Mouse (Mus musculus) mouse trophoblast stem cell (cell line): ENCODE results near the gene 2010111I01Rik.
"Not testable (repeated sequence)": the region's sequence is repeated elsewhere in the genome, so short reads cannot be mapped to it uniquely, and the experiment has no call there.

ENCODE experiments used
- in situ Hi-C, 2 experiments: fragments of 300-500 bp; cut with MseI, MboI; formaldehyde crosslinking; loops; 2 replicates in 1 of 2; 3 replicates in 1 of 2; pipeline ENCODE4 v1.15.1; 2025

2010111I01Rik gene

DNA sequence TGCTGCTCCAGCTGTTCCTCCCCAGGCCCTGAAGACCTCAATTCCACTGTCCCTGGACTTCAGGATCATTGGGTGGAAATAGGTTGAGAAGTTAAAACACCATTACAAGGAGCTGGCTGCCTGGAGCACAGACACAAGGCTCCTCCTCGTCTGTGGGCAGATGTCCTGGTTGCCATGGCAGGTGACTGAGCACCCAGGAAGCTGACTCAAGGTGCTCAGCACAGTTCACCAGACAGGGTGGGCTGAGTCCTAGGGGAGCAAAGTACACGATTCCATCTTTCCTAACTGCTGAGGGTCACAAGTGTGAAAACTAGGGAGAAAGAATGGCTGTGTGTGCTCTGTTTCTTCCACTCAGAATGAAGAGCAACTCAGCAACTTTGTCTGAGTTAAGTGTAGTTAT, 346.5 kb downstream of the 2010111I01Rik start:
- in situ Hi-C loops: no loop called here

DNA sequence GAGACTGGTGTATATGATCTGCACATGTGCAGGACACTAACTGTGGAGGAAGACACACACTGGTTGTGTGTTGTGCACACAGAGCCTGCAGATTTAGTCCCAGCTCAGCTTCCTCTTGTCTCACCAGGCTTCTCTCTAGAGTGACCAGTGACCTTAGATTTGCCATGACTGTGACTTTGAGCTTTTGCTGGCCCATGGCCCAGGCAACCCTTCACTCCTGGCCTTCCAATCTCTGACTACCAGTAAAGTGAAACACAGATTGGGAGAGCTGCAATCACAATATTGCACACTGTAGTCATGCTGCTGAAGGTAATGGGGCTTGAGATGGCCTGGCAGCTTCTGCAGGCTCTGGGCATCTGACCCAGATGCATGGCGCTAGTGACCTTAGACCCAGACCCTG, 348.6 kb downstream of the 2010111I01Rik start:
- in situ Hi-C loops: no loop called here

DNA sequence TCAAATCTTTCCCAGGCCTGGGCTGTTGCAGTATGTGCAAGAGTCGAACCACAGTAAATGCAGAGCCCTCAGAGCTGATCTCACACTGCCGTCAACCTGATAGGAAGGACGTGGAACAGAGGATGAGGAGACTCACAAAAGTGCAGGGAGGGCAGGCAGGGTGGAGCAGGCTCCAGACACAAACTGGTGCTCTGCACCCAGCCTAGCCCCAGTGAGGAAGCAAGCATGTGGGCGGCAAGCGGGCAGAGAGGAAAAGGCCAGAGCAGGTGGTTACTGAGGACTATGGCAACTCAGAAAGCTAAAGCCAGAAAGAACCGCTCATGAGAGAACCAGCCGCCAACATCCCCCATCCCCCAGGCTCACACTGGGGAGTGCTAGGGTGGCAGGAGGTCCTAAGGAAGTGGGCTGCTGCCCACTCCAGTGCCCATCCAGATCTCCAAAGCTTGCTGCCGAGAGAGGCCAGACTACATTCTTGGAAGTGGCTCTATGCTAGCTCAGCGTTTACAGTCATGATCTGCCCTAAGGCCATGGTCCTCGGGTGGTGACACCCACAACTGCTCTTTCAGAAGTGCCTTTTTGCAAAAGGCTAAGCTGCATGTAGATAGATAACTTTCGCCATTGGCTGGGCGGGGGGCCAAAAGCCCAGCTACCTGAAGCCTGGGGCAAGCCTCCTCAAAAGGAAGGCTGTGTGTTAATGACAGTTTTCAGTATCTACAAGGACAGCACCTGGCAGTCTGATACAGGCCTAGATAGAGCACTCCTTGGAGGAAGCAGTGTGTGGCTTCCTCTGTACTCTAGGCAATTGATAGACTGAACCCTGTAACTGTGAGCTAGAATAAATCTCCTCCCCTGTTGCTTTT, 349.3 kb downstream of the 2010111I01Rik start:
- in situ Hi-C loops: no loop called here

DNA sequence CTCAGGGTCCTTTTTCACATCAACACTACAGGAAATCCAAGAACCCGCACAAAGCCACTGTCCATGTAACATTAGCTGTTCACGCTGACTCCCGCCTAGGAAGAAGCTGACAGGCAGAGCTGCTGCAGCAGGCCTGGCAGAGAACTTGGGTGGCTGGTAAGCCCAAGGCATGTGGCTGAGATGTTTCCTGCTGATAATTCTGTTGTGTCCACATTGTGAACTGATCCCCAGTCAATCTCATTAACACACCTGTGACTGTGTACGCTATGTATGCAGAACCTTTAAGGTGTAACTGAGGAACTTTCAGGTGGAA, 349.9 kb downstream of the 2010111I01Rik start:
- in situ Hi-C loops: no loop called here

DNA sequence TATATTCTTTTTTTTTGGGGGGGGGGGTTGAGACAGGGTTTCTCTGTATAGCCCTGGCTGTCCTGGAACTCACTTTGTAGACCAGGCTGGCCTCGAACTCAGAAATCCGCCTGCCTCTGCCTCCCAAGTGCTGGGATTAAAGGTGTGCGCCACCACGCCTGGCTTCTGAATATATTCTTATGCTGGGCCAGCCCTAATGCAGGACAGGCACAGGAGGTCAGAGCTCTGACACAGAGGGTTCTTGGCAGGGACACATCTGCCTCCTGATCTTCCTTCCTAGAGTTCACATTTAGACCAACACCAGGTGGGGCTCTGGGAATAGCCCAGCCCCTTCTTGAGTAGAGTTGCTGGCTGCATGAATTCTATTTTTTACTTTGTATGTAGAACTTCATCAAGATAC, 350.4 kb downstream of the 2010111I01Rik start:
- in situ Hi-C loops: not testable (repeated sequence)

DNA sequence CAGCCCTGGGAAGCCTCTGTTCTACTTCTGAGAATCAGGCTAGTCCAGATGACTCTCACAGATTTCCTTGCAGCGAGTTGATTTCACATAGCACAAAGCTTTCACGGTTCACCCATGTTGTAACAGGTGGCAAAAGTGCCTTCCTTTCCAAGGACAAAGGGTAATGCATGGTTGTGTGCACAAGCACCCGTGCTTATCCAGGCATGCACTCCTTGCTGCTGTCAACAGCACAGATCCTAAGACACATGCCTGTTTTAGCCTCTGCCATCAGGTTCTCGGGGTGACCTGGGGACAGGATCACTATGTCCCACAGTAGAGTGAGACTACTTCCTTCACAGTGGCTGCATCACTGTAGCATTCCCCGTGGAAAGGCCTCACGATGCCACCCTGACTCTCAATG, 351.1 kb downstream of the 2010111I01Rik start:
- in situ Hi-C loops: no loop called here

DNA sequence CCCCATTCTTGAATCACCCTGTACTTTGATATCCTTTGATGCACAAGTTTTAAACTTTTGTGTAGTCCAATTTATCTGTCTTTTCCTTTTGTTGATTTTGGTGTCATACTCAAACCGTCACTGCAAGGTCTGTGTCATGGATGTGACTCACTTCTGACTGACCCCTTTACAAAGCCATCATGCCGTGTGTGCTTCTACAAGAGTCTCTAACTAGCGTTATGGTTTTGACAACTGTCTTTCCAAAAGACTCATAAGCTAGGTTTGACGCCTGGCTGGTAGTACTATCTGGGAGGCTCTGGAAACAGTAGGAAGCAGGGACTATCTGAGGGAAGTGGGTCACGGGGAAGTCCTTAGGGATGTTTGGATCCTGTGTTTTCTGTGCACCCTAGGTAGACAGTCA, 351.7 kb downstream of the 2010111I01Rik start:
- in situ Hi-C loops: no loop called here

DNA sequence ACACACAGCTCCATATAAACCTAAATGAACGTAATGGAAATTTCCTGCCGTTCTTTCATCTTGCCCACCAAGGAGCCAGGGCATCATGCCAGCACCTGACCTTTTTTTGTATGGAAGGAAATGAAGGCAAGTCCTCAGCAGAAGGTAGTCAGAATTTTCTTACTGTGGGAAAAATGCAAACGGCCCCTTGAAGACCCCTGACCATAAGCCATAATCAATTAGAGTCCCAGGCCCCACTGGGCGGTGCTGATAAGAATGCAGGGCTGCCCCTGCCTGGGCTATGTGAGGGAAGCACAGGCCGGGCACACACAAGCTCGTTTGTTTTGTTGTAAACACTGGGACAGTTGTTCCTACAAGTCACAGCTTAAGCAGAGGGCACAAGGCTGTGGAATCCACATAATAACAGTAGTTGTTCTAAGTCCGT, 353.0 kb downstream of the 2010111I01Rik start:
- in situ Hi-C loops: no loop called here

DNA sequence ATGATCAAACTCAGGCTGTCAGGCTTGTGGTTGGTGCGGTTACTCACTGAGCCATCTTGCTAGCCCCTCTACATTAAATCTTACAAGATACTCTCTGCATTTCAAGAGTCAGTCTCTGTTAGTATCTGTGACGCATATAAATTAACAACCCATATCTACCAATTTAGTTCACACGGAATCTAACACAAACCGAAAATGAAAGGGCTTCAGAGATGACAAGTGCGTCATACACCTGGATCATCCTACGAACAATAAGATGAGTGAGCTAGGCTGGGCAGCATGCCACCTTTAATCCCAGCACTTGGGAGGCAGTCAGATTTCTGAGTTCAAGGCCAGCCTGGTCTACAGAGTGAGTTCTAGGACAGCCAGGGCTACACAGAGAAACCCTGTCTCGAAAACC, 355.1 kb downstream of the 2010111I01Rik start:
- in situ Hi-C loops: loop anchor here in 1 of 2 experiments (10.0 kb wide), 1 partner anchor 395 kb away; no protein-coding TSS in a partner anchor

DNA sequence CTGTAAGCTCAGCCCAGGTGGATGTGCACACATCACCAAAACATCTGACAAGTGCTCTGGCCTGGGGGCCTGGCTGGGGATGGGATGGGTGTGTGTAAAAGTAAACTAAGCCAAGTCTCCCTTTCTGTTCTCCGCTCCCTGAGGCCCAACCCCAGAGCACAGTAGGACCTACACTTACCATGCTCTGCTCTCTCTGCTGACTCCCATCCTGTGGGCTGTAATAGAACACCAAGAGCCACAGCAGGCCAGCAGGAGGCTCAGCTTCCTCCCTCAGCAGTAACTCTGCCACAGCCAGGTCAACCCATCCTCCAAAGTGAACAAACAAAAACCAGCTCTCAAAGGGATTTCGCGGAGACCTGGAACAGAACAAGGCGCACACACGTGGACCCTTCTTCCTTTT, 357.0 kb downstream of the 2010111I01Rik start:
- in situ Hi-C loops: loop anchor here in 1 of 2 experiments (10.0 kb wide), 1 partner anchor 397 kb away; no protein-coding TSS in a partner anchor

DNA sequence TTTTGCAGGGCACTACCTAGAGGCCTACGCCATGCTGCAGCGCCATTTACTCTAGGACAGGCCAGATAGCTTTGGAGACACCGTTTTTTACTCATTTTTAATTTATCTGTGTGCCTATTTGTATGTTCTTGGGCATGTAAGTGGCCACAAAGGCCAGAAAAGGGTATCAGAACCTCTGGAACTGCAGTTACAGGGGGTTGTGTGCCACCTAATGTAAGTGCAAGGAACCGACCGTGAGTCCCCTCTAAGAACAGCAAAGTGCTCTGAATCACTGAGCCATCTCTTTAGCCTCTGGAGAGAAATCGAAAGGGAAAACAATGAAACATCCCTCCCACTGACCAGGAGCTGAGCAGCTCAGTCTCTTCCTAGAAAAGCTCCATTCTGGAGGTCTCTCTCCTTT, 358.1 kb downstream of the 2010111I01Rik start:
- in situ Hi-C loops: loop anchor here in 1 of 2 experiments (10.0 kb wide), 1 partner anchor 398 kb away; no protein-coding TSS in a partner anchor

DNA sequence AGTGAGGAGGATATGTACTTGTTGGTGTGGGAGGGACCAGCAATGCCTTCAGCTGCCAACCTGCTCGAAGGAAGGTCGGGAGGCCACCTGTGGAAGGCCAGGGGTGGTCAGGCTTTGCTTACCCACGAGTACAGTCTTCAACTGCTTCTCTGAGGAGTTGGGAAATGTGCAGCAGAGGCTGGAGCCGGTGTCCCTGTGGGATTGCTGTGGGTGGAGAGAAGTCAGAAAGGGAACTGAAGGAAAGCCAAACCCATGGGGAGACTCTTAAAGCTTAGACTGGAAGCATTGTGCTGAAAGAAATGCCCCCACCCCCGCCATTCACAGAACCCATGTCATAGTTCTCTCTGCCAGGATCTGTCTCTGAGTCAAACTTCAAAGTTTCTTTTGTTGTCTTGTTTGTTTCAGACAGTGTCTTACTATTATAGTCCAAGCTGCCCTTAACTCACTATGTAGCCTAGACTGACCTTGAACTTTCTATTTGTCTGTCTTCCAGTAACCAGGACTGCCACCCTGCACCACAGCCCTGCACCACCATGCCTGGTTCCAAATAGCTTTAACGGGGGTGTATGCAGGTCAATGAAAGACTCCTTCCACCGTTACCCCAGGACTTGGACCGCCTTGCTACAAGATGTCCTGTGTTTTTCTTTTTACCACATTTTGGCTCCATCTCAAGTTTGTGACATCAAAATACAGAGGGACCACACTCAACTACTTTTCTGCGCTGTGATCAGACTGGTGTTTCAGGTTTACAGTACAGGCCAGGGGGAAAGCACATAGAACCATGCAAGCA, 358.8 kb downstream of the 2010111I01Rik start:
- in situ Hi-C loops: loop anchor here in 1 of 2 experiments (10.0 kb wide), 1 partner anchor 399 kb away; no protein-coding TSS in a partner anchor

DNA sequence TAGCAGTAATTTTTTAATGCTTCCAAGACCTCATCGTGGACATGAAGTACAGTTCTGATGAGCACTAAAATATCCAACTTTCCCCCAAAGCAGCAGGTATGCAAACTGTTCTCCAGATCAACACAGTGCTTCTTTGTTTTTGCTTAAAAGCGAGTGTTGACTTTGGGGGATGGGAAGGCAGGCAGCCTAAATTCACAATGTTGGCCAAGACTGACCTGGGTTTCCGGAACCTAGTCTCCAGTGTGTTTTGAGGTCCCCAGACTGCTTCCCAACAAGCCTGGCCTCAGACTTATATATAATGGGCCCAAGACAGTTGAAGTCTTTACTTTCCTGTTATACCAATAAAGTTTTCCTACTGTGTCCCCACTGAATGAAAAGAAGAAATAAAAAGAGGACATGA, 359.6 kb downstream of the 2010111I01Rik start:
- in situ Hi-C loops: loop anchor here in 1 of 2 experiments (10.0 kb wide), 1 partner anchor 400 kb away; no protein-coding TSS in a partner anchor

DNA sequence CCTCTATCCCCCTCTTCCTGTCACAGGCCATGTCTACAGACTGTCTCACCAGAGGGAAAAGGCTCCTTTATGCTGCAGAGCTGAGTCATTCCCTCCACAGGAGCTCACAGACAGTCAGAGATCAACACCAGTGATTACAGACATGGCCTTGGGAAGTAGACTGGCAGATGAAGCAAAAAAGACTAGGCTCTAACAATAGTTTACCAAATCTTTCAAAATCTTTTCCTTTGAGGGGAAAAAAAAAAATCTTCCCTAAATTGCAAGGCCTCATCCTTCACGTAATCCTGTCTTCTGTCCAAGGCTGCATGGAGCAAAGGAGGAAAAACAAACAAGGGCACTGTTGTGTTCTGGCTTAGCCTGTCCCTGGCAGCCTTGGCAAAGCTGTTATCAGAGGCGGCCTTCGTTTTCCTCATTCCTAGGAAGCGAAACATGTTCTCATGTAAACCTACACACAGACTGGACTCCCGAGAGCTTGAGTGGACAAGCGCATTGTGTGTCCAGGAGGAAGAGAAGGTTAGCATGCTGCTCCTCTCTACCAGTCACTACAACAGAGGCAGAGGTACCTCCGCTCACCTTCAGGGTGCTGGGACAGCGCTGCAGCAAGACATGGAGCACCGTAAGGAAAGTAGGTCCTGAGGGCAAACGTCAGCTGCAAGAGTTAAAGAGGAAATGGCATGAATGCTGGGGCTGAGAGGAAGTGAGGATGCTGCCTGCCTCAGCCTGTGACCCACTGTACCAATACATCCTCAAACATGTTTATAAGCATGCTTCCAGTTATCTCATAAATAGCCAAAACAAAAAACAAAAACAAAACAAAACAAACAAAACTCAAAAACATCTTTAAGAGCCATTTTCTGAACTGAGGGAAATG, 360.5 kb downstream of the 2010111I01Rik start:
- in situ Hi-C loops: loop anchor here in 1 of 2 experiments (10.0 kb wide), 1 partner anchor 400 kb away; no protein-coding TSS in a partner anchor

DNA sequence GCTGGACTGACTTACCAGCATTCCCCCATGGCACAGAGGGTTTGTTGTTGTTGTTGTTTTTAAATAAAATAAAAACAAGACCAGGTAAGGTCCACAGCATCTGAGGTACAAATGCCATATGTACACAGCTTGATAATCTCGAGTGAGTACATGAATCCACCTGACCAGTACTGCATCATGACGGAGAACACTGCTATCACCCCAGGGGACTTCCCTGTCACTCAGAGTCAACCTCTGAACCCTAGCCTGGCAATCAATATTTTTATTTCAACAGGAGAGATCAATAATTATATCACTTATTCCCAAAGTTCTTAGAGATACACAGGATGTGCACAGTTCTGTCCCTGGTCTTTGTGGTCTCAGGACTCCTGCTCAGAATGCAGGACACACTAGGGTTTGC, 361.3 kb downstream of the 2010111I01Rik start:
- in situ Hi-C loops: loop anchor here in 1 of 2 experiments (10.0 kb wide), 1 partner anchor 401 kb away; no protein-coding TSS in a partner anchor

DNA sequence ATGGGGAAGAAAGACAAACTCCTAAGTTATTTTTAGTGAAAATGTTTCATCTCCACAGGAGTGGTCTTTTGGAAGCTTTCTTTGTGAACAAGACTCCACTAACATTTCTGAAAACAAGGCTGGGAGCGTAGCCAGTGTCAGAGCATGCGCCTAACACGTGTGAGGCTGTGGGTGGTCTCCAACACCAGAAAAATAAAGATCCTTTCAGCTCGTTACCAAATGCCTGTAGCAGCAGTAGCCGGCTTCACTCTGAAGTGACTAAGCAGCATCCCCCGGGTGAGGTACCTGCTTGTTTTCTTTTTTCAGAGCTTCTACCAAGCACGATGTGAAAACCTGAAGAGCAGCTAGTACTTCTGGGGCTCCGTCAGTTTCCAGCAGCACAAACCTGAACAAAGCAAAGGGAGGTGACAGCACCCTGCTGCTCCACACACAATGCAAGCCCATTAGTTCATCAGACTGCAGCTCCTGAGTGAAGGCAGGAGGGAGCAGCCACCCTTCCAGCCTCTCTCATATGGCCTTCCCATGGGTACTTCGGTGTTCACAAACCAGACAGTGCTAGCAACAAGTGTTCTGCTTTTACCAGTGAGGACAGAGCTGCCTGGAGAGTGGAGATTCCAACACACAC, 365.7 kb downstream of the 2010111I01Rik start:
- in situ Hi-C loops: loop anchor here (5.0 kb wide), 2 partner anchors 283 to 403 kb away; no protein-coding TSS in a partner anchor

DNA sequence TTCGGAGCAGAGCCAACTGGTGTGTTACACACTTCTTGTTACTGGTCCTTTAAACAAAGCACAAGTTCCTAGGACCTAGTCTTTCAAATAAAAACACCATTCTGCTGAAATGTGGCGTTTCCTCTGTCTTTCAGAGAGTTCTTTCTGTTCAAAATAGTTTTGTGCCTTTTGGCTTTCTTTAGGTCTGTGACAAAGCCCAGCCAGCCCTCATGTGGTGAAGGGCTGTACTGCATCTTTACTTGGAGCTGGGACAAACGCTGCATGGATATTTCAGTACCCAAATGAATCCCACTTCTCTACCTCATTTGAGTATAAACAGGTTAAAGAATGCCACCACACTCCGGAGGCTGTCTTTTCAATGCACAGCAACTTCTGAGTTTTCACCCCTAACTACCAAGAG, 366.7 kb downstream of the 2010111I01Rik start:
- in situ Hi-C loops: loop anchor here (5.0 kb wide), 2 partner anchors 284 to 404 kb away; no protein-coding TSS in a partner anchor

DNA sequence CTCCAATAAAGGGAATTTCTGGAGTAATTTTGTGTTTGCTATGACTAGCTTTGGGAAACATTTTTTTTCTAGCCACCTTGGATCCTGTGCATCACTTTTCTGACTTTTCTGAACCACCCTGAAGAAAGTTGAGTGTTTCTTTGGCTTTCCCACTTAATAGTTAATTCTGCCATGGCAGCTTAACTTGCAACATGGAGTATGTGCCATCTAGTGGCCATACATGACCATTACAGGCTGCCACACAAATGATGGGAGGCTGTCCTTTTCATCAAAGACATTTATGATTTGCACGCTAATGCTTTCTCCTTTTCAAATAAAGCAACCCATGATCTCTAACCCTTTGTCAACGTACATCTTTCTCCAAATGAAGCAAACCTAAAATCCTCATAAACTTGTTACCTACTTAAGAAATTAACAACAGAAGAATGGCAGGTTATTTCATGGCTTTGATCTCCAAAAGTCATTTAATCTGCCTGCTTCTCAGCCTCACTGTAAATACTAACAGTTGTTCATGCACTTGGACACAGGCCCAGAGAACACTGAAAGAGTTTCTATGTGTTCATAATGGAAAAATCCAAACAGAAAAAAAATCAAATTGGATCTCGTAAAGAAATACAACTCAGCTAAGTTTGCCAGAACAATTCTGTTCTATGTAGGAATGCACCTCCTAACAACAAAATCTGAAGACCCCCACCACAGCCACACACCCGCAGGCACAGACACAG, 368.0 kb downstream of the 2010111I01Rik start:
- in situ Hi-C loops: loop anchor here (5.0 kb wide), 2 partner anchors 285 to 405 kb away; no protein-coding TSS in a partner anchor

DNA sequence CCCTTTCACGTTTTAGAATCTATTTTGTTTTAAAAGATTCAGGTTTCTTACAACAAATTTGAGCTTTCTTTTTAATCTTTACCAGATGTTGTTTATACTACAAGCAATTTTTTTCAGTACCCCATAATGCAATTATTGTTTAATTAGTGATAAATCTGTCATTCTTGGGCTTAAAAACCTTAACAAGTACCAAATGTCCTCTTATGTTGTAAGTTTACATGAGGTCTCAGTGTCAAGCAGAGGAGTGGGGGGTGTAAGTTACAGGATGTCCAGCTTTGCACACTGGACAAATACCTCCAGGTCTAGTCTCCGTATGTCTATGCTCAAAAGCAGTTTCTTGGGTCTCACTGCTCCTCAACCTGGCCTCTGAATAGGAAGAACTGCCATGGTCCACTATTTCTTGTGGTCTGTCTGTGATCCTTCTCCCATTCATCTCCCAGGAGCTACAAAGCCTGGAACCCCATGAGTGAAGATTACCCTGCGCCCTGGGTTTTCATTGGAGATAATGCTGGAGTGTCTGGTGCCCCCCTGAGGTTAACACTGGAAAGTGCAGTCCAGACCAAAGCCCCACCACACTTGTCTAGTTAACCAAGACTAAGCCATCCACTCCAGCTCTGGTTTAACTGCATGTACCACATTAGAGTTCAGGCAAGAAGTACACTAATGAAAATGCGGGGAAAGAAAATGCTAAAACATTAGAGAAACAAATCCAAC, 370.9 kb downstream of the 2010111I01Rik start:
- in situ Hi-C loops: no loop called here
